Mouse (Mus musculus) gastrocnemius, postnatal 10 days (tissue): ENCODE results near the gene Tcf7l2. TPM values are rescaled to one million over a fixed set of nuclear protein-coding genes. Genes with fewer than 3 reads are reported as not detected.

ENCODE experiments used
- DNase-seq: peaks from one replicate; pipeline ENCODE4 v3.0.0; 2021; ENCODE audit warnings: mixed read lengths
- total RNA-seq, 2 experiments: library from RNA; stranded (reverse); gene quantifications; 2 replicates each; pipeline ENCODE4 v1.2.3; 2021

Tcf7l2 gene
- total RNA-seq, 2 experiments from 2014 or later: 18.2 to 27.3 TPM

- DNase-seq: no peak
These were observed 12.2 kb upstream of the Tcf7l2 start for GRCm38 (mm10) chr19:55729376-55729775.

DNA sequence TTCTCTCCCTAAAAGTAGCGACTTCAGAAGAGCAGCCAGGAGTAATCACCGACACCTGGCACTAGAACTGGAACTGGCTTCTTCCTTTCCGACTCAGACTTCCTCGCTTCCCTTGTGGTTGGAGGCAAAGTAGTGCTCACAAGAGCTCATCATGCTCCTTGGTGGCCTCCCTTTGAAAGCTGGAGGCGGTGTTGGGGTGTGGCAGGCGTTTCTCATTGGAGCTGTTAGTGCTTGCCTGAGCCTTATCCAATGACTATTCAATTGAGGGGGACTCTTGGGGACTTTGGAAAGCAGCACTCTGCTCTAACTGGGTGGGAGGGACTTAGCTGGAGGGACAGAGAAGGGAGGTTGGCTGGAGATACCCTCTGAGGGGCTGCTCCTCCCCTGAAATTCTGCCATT lies 9.1 kb upstream of the Tcf7l2 start:
- DNase-seq: no peak

DNA sequence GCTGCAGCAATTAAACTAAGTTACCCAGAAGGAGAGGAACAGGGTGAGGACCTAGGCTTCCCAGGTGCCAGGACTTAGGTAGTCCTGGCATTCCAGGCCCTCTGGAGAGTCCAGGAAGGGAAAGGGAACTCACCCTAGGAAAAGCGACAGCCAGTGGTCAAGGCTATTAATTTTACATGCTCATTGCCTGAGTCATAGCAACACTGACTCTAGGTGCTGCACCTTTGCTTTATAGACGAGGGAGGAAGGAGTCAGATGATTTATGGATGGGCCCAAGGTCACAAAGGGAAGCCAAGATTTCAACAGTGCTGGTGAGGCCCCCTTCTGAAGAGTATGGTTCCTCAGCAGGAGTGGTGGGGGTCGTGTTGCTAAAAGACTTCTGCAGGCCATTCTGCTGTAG lies 8.6 kb upstream of the Tcf7l2 start:
- no peak for DNase-seq

DNA sequence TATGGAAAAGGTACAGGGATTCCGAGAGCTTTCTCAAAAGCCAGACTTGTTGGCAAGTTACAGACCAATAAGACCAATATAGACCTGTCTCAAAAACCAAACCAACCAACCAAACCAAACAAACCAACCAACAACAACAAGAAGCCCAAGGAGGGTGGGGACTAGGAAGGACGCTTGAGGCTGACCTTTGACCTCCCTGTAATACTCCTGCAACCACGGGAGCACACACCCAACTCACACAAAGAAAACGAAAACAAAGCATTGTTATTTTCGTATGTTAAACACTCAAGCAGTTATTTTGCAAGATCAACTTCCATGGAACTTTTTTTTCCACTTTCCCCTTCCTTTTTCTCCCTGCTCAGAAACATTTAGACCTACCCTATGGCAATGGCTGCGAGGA lies 5.6 kb upstream of the Tcf7l2 start:
- no peak for DNase-seq

- no peak for DNase-seq
These were observed 1.9 kb upstream of the Tcf7l2 start for GRCm38 (mm10) chr19:55739713-55740112.

DNA sequence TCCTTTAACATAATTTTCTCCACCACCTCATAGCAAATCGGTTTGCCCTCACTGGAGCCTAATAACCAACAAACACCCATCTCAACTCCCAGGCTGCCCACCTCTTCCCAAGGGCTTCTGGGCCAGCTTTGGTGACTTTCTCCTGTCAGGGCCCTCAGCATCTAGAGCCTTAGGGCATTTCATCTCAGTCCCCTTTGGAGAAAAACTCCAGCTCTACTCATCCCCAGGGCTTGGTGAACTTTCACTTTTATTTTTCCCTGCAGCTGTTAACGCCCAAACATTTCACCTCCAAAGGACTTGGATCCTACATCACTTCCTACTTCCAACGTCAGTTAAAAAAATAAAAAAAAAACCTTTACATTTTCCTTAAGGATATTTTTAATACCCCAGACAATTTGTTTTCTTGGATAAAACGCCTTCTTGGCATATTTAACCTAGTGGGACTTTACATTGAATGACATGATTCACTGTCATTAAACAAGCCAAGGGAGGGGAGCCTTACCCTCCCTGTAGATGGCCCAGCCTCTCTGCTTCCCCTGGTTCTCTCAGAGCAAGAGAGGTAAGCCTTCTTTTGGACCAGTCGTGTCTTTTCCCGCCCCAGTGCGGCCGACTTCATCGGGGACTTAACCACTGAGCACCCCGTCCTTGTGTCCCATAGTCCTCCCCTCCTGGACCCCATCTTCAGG lies 724 bp upstream of the Tcf7l2 start:
- no peak for DNase-seq

DNA sequence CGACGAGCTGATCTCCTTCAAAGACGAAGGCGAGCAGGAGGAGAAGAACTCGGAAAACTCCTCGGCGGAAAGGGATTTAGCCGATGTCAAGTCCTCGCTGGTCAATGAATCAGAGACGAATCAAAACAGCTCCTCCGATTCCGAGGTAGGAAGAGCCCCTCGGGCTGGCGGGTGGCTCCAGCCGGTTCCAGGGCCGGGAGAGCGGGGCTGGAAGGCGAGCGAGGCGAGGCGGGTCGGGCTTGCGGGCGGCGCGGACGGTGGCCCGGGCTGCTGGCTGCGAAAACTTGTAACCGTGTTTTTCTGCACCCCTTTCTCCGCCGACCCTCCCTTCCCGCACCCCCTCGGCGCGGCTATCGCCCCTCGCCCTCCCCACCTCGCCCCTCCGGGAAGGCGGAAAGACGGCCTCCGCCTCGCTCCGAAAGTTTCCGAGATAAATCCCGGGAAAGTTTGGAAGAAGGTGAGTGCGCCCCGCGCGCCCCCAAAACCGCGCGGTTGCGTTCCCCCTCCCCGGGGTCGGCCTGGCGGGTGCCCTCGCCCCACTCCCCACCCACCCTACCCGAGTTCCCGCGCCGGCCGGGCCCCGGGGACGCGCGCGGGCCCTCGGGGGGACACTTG lies 873 bp downstream of the Tcf7l2 start:
- peak; percentile 60 for DNase-seq

DNA sequence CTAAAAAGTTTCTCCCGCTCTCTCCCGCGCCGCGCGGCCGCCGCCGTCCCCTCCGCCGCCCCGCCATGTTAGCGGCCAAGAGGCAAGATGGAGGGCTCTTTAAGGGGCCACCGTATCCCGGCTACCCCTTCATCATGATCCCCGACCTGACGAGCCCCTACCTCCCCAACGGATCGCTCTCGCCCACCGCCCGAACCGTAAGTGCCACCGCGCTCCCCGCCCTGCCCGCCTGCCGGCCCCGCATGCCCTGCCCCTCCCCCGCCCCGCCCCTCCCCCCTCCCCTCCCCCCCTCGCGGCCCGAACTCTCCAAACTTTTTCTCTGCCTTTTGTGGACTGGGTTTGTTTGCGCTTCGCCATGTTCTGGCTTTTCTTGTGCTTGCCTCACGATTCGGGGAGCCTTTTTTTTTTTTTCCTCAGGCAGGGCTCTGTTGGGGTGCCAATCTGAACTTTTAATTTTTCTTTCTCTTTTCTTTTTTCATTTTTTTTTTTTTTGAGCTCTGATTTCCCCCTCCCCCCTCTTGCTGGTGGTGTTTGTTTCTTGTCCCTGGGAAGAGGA lies 1.5 kb downstream of the Tcf7l2 start:
- DNase-seq: peak; percentile 65

GRCm38 (mm10) chr19:55743557-55744441 lies 2.2 kb downstream of the Tcf7l2 start:
- DNase-seq: peak; percentile 72

- no peak for DNase-seq
These were observed 3.1 kb downstream of the Tcf7l2 start for GRCm38 (mm10) chr19:55744576-55745191.

GRCm38 (mm10) chr19:55745192-55745578 lies 3.6 kb downstream of the Tcf7l2 start:
- no peak for DNase-seq

DNA sequence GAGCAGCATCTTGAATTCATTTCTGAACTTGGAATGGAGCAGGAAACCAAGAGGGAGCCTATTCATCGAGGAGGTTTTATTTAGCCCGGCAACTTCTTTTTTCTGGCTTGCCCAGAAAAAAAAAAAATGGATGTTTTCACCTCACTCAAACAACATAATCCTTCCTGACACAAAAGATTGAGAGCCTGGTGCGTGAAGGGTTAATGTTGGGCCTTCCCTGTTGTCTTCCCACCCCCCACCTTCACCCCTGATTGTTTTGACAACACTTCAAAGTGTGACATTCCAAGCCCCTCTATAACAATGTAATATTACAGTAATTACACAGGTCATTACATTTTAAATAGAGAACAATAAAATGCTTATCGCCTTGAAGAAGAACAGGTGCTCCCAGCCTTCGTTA lies 4.6 kb downstream of the Tcf7l2 start:
- no peak for DNase-seq

DNA sequence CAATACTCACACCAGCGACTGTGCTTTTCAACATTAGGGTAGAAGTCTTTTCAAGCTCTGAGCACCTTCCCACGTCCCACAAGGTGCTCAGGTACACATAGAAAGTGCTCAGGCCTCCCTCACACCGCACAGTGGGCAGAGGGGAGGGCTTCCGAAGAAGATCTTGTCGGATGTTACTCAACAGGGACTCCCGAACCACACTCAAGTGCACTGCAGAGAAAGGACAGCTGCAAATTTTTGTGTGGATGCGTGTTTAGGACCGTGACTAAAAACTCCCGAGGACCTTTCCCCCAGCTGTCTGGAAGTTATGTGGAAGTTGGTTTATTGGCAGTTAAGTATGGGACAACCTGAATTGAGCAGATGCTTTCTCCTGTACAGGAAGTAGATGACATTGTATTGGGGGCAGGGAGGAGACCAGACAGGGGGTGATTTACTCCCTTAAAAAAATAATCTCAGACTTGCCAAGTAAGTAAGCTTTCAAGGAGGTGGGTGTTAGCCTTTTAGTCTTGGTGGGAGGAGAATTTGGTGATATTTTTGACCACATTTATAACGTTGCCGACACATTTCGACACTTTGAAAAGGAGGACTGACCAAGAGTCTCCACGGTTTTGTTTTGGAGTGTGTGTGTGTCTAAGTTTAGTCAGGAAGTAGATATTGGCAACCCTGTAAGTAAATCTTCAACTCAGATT lies 5.8 kb downstream of the Tcf7l2 start:
- no peak for DNase-seq

GRCm38 (mm10) chr19:55747926-55748291 lies 6.3 kb downstream of the Tcf7l2 start:
- DNase-seq: no peak

DNA sequence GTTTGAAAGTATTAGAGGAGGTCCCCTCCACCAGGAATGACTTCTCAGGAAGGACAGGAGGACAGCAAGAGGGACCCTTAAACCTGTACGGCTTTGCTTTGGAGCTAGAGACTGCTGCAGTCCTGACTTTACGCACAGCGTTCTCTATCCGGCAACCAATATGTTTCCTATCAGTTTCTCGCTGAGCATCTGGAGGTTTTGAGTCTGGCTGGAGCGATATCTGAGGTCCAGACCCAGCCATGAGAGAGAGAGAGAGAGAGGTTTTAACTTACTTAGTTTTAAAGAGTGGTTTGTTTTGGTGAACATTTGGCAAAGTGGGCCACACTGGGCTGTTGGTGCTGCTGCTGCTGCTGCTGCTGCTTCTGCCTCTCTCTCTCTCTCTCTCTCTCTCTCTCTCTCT lies 7.2 kb downstream of the Tcf7l2 start:
- no peak for DNase-seq

- no peak for DNase-seq
These were observed 7.9 kb downstream of the Tcf7l2 start for GRCm38 (mm10) chr19:55749532-55749931.

DNA sequence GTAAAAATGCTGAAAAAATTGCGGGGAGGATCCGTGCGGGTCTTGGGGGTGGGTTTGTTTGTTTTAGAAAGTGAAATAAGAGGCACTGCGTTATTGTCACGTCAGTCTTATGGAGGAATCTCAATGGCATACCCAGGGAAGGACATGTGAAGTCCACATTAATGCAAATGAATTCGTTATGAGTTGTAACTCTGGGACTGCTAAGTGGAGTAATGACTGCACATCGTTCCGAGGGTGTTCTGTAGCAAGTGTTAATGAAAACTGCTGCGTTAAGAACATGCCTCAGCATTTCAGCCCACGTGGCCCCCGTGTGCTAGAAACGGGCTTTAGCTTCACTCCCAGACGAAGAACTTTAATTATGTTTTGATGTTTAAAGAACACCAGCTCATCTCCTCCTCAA lies 8.4 kb downstream of the Tcf7l2 start:
- DNase-seq: no peak

DNA sequence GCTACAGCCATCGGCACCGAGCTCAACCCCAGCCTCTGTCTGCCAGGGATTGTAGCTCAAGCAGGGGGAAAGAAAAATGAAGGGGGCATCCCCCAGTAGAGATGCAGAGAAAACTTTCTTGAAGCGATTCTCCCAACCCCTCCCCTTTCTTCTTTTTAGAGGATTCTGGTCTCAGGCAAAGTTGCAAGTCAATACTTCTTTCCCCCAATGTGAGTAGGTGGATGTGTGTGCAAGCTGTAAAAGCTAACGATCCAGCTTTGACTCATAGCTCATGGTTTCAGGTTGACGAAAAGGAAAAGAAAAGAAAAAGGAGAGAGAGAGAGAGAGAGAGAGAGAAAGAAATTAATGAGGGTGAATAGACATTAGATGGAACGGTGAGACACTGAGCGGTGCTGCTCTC lies 8.8 kb downstream of the Tcf7l2 start:
- DNase-seq: no peak

- no peak for DNase-seq
These were observed 11.2 kb downstream of the Tcf7l2 start for GRCm38 (mm10) chr19:55752861-55753260.

DNA sequence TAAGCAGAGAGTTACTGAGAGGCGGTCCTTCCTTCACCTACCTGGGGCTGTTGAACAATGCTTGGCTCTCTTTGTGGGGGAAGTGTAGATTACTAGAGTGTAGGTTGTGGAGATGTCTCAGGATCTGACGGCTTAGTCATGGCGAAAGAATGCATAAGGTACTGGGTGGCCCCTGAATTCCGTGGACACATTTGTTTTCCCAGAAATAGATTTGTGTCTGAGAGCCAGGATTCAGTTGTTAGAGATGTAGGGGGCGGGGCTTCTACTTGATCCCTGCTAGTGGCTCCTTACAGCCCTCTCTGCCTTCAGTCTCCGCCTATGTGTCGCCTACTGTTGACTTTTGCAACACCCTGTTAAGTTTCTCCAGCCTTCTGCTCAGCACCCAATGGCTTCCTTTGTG lies 12.7 kb downstream of the Tcf7l2 start:
- DNase-seq: no peak

DNA sequence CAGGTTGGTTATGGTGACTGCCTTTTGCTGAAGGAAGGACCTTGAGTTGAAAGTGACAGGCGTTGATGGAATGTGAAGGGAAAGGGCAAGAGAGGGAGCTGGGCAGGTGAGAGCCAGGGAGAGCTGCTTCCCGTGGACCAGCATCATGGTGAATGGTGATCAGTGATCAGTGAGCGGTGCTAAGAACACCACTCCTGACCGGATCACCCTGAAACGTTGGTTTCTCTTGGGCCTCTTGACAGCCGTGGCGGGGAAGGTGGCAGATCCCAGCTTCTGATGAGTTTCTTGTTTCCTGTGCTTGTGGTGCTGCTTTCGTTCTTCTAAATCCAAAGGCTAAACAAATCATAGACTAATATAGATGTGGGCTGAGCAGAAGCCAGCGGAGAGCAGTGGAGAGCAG lies 13.8 kb downstream of the Tcf7l2 start:
- no peak for DNase-seq

- peak; percentile 25 for DNase-seq
These were observed 15.1 kb downstream of the Tcf7l2 start for GRCm38 (mm10) chr19:55756707-55757106.
